Comparison of ENCODE assay signal across 7 mouse cellular contexts in the genomic region with DNA sequence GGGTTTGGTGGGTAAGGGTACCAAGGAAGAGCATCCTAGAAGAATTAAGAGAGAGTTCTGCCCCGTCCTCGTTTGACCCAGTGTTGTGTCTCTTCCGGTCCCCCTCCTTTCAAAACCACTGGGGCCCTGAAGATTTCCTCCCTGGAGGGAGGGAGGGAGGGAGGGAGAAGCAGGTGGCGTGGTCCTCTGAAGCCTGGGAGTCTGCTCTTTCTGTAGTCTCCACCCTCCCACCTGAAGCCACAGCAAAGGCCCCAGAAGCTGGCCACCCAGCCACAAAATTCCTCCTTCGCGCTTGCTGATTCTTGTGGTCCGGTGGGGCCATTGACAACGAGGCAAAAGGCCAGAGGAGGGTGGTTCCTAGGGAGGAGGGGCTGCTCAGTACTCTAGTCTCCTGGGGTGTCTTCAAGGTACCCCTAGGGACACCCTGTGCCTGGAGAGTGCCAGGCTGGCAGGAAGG. TPM values are rescaled to one million over a fixed set of nuclear protein-coding genes. Genes with fewer than 3 reads are reported as not detected.
A peak's percentile ranks its signal among the peaks of the same experiment; 100 is the strongest.
DNase-seq lines count a peak whose midpoint lies in the region; ATAC-seq and TF ChIP-seq lines count a peak whose summit lies in the region.

No protein-coding gene starts in this region.

- H3K9me3 ChIP-seq in forebrain, embryonic 13.5 days (replicated peaks), result no peaks in the 10 kb centered on the region
- H3K9me3 ChIP-seq in hindbrain, postnatal 0 days (ENCODE audit: low read length), result no peaks in the 10 kb centered on the region

- H3K4me3 ChIP-seq in forebrain, embryonic 13.5 days, result peak overlapping the region; percentile 47
- peak overlapping the region; percentile 47 for H3K4me3 ChIP-seq in hindbrain, postnatal 0 days (ENCODE audit: low read length)
- H3K4me3 ChIP-seq in lung, adult 2 months (replicated peaks; ENCODE audit: extremely low read depth, low read depth, low read length), result peak overlapping the region; percentile 60
- peak overlapping the region; percentile 51 for H3K4me3 ChIP-seq in thymus, adult 2 months (ENCODE audit: control insufficient read depth, insufficient read depth, low read length)

- H3K9ac ChIP-seq in forebrain, embryonic 13.5 days, result 0 out of 2 replicates have a peak overlapping the region, but pooled peaks have one; percentile 64
- peak overlapping the region; percentile 68; the same call in 1 of the 2 replicates for H3K9ac ChIP-seq in hindbrain, postnatal 0 days (replicated peaks; ENCODE audit: low read length)

- H3K36me3 ChIP-seq in forebrain, embryonic 13.5 days (ENCODE audit: poor library complexity, severe bottlenecking), result no peaks in the 10 kb centered on the region
- H3K36me3 ChIP-seq in hindbrain, postnatal 0 days (ENCODE audit: insufficient read depth, low read length), result no peaks in the 10 kb centered on the region
- H3K36me3 ChIP-seq in thymus, adult 2 months (ENCODE audit: control insufficient read depth, insufficient read depth, low read length), result no peaks in the 10 kb centered on the region

- no peak for TF ChIP-seq CTCF in hindbrain, postnatal 0 days (IDR thresholded peaks at IDR 0.05; ENCODE audit: low read depth)
- no peak for TF ChIP-seq CTCF in lung, adult 2 months (IDR thresholded peaks at IDR 0.05; ENCODE audit: insufficient read depth, low read length)
- no peak for TF ChIP-seq CTCF in thymus, adult 2 months (IDR thresholded peaks at IDR 0.05; ENCODE audit: borderline replicate concordance, control insufficient read depth, extremely low read depth, insufficient read depth, low read length, poor library complexity)

- H3K4me1 ChIP-seq in forebrain, embryonic 13.5 days, result peaks cover 33% of the 10 kb centered on the region
- H3K4me1 ChIP-seq in hindbrain, postnatal 0 days (ENCODE audit: insufficient read depth, low read length), result peaks cover 11% of the 10 kb centered on the region; the same call in 1 of the 2 replicates
- H3K4me1 ChIP-seq in lung, adult 2 months (ENCODE audit: control insufficient read depth, insufficient read depth, low read length), result peaks cover 25% of the 10 kb centered on the region
- peaks cover 69% of the 10 kb centered on the region for H3K4me1 ChIP-seq in thymus, adult 2 months (replicated peaks; ENCODE audit: control insufficient read depth, insufficient read depth, low read length)

- 31% methylated on average over 8 of the region's 8 CpGs for WGBS in forebrain, embryonic 13.5 days
- WGBS in hindbrain, postnatal 0 days, result 21% methylated on average over 8 of the region's 8 CpGs
- 23% methylated on average over 8 of the region's 8 CpGs for WGBS in lung, adult 2 months
- 3% methylated on average over 8 of the region's 8 CpGs for WGBS in thymus, adult 2 months

- H3K27ac ChIP-seq in forebrain, embryonic 13.5 days, result no peak overlapping the region
- peak overlapping the region; percentile 77; the same call in 1 of the 2 replicates for H3K27ac ChIP-seq in hindbrain, postnatal 0 days
- peak overlapping the region; percentile 84 for H3K27ac ChIP-seq in thymus, adult 2 months (ENCODE audit: control insufficient read depth, insufficient read depth, low read length)

- ATAC-seq in forebrain, embryonic 13.5 days, result no peak
- no peak for ATAC-seq in hindbrain, postnatal 0 days

- no peak for TF ChIP-seq POLR2A in lung, adult 2 months (IDR thresholded peaks at IDR 0.05; ENCODE audit: borderline replicate concordance, extremely low read depth, low read depth, low read length)
- no peak for TF ChIP-seq POLR2A in thymus, adult 2 months (IDR thresholded peaks at IDR 0.05; ENCODE audit: control insufficient read depth, extremely low read depth, insufficient read depth, low read length, poor library complexity)

- DNase-seq in spleen, postnatal 36 days (ENCODE audit: low spot score in 2 of 2), result peak; percentile 51 to 69
- DNase-seq in spleen, postnatal 4 days (ENCODE audit: low spot score in 2 of 2), result no peak
- DNase-seq in hindbrain, postnatal 0 days (ENCODE audit: low spot score), result no peak
- DNase-seq in lung, adult 2 months, result peak; percentile 46
- DNase-seq in thymus, adult 2 months, result peak; percentile 69
- no peak for DNase-seq in retina, embryonic 14.5 days (ENCODE audit: low spot score)

- peak overlapping the region; percentile 72 for H3K4me2 ChIP-seq in forebrain, embryonic 13.5 days
- H3K4me2 ChIP-seq in hindbrain, postnatal 0 days (ENCODE audit: low read depth, low read length), result peak overlapping the region; percentile 97

- H3K27me3 ChIP-seq in forebrain, embryonic 13.5 days, result peaks cover 14% of the 10 kb centered on the region
- no peaks in the 10 kb centered on the region for H3K27me3 ChIP-seq in hindbrain, postnatal 0 days (ENCODE audit: insufficient read depth, low read length)
- no peaks in the 10 kb centered on the region for H3K27me3 ChIP-seq in thymus, adult 2 months (ENCODE audit: control insufficient read depth, insufficient read depth, low read length)

RNA-seq across cellular contexts. Expression of a gene that starts 1.3 kb away (rescaled TPM):
- 29.4 and 30.1 TPM in 2 replicates for polyA plus RNA-seq in forebrain, embryonic 13.5 days (2015; fragmentation: Nextera tagmentation; extraction: Ambion mirVana)
- 27.5 and 31.3 TPM in 2 replicates for total RNA-seq in hindbrain, postnatal 0 days (2014; rRNA removed)
- 18.5 and 20.0 TPM in 2 replicates for polyA plus RNA-seq in hindbrain, postnatal 0 days (2015; fragmentation: Nextera tagmentation; extraction: Ambion mirVana)
- polyA plus RNA-seq in lung, adult 2 months (2012; rRNA removed), result 8.8 and 14.8 TPM in 2 replicates
- polyA plus RNA-seq in thymus, adult 2 months (2012; rRNA removed), result 157 and 179 TPM in 2 replicates

RNA-seq across cellular contexts. Expression of a gene that starts 12.0 kb away (rescaled TPM):
- polyA plus RNA-seq in forebrain, embryonic 13.5 days (2015; fragmentation: Nextera tagmentation; extraction: Ambion mirVana), result not detected in 2 replicates
- total RNA-seq in hindbrain, postnatal 0 days (2014; rRNA removed), result not detected in 2 replicates
- polyA plus RNA-seq in hindbrain, postnatal 0 days (2015; fragmentation: Nextera tagmentation; extraction: Ambion mirVana), result not detected in 2 replicates
- not detected in 2 replicates for polyA plus RNA-seq in lung, adult 2 months (2012; rRNA removed)
- 0.33 and 0.58 TPM in 2 replicates for polyA plus RNA-seq in thymus, adult 2 months (2012; rRNA removed)

RNA-seq across cellular contexts. Expression of a gene that starts 30.6 kb away (rescaled TPM):
- polyA plus RNA-seq in forebrain, embryonic 13.5 days (2015; fragmentation: Nextera tagmentation; extraction: Ambion mirVana), result not detected in 2 replicates
- not detected in 2 replicates for total RNA-seq in hindbrain, postnatal 0 days (2014; rRNA removed)
- not detected in 2 replicates for polyA plus RNA-seq in hindbrain, postnatal 0 days (2015; fragmentation: Nextera tagmentation; extraction: Ambion mirVana)
- not detected in 2 replicates for polyA plus RNA-seq in lung, adult 2 months (2012; rRNA removed)
- not detected in 2 replicates for polyA plus RNA-seq in thymus, adult 2 months (2012; rRNA removed)

RNA-seq across cellular contexts. Expression of a gene that starts 41.9 kb away (rescaled TPM):
- 0.54 TPM in 1 of 2 replicates, not detected in the other for polyA plus RNA-seq in forebrain, embryonic 13.5 days (2015; fragmentation: Nextera tagmentation; extraction: Ambion mirVana)
- not detected in 2 replicates for total RNA-seq in hindbrain, postnatal 0 days (2014; rRNA removed)
- polyA plus RNA-seq in hindbrain, postnatal 0 days (2015; fragmentation: Nextera tagmentation; extraction: Ambion mirVana), result not detected in 2 replicates
- polyA plus RNA-seq in lung, adult 2 months (2012; rRNA removed), result 1.8 and 16.1 TPM in 2 replicates
- polyA plus RNA-seq in thymus, adult 2 months (2012; rRNA removed), result 1.3 and 5.4 TPM in 2 replicates

RNA-seq across cellular contexts. Expression of a gene that starts 56.8 kb away (rescaled TPM):
- 2.8 and 2.9 TPM in 2 replicates for polyA plus RNA-seq in forebrain, embryonic 13.5 days (2015; fragmentation: Nextera tagmentation; extraction: Ambion mirVana)
- total RNA-seq in hindbrain, postnatal 0 days (2014; rRNA removed), result 26.6 and 42.3 TPM in 2 replicates
- 27.3 and 29.7 TPM in 2 replicates for polyA plus RNA-seq in hindbrain, postnatal 0 days (2015; fragmentation: Nextera tagmentation; extraction: Ambion mirVana)
- polyA plus RNA-seq in lung, adult 2 months (2012; rRNA removed), result not detected in 2 replicates
- 0.24 and 0.27 TPM in 2 replicates for polyA plus RNA-seq in thymus, adult 2 months (2012; rRNA removed)

Comparison
In these comparisons a context has a peak if more than half of its experiments do, and no peak if none do; other contexts are left out.
1. DNase-seq: peak in spleen, postnatal 36 days (2 of 2), lung, adult 2 months (single experiment) and thymus, adult 2 months (single experiment); none in spleen, postnatal 4 days (0 of 2), hindbrain, postnatal 0 days (single experiment) and retina, embryonic 14.5 days (single experiment).
2. Peak in every context shown above with its lines, with median percentiles within 50 percentile points of each other: H3K4me3 ChIP-seq.